Mouse (Mus musculus) kidney, adult 2 months (tissue): ENCODE measurements around the gene Lsm7. TPM values are rescaled to one million over a fixed set of nuclear protein-coding genes. Genes with fewer than 3 reads are reported as not detected.

Source experiments
- DNase-seq: peaks from one replicate; pipeline ENCODE4 v3.0.0; 2021
- H3K27ac ChIP-seq: fragments of 200-500 bp; 2 replicates; pipeline ENCODE4 v1.5.1; 2012; ENCODE audit warnings: low read depth, low read length, control low read depth, inconsistent platforms; ENCODE audit not compliant: insufficient read depth
- H3K27me3 ChIP-seq: fragments of 200-500 bp; replicated peaks from 2 replicates; pipeline ENCODE4 v1.6.1; 2012; ENCODE audit warnings: mild to moderate bottlenecking, moderate library complexity, low read length, inconsistent platforms; ENCODE audit not compliant: control insufficient read depth, insufficient read depth
- H3K36me3 ChIP-seq: fragments of 200-500 bp; 2 replicates; pipeline ENCODE4 v1.6.1; 2012; ENCODE audit warnings: mild to moderate bottlenecking, moderate library complexity, low read length, inconsistent platforms; ENCODE audit not compliant: control insufficient read depth, insufficient read depth
- H3K4me1 ChIP-seq: fragments of 200-500 bp; 2 replicates; pipeline ENCODE4 v1.6.1; 2011; ENCODE audit warnings: low read length; ENCODE audit not compliant: control insufficient read depth, insufficient read depth
- H3K4me3 ChIP-seq: fragments of 200-500 bp; 2 replicates; pipeline ENCODE4 v1.5.1; 2011; ENCODE audit warnings: mild to moderate bottlenecking, low read depth, low read length, control low read depth; ENCODE audit not compliant: insufficient read depth
- CTCF ChIP-seq: fragments of 200-500 bp; conservative IDR thresholded peaks from 2 replicates; pipeline ENCODE4 v1.5.1; 2011; ENCODE audit warnings: low read depth, mild to moderate bottlenecking, control low read depth, low read length, moderate library complexity, mixed read lengths; ENCODE audit not compliant: insufficient read depth, insufficient read length
- POLR2A ChIP-seq: fragments of 200-500 bp; IDR thresholded peaks from one replicate; pipeline ENCODE4 v1.6.1; 2011; ENCODE audit warnings: low read depth, low read length, control low read depth
- WGBS: fragments of 180-500 bp; shearing (Covaris S2); methylation state at CpG from one replicate; pipeline ENCODE4 v1.1.7; 2018; 5-methylcytosine and 5-hydroxymethylcytosine counted together
- polyA plus RNA-seq: library from polyadenylated mRNA; depleted of rRNA; stranded (reverse); fragments of >200 nt; gene quantifications from 2 replicates; pipeline ENCODE4 v1.2.3, GENCODE M21; 2012

Lsm7 gene
- polyA plus RNA-seq, 1 experiment = 98.1 TPM

GRCm38 (mm10) chr10:80843931-80844547 lies 11.0 kb downstream of the Lsm7 start, which contains the start of gene Lingo3:
TSS of gene Lingo3 (minus strand) at chr10:80844039.
- Histone ChIP-seq H3K36me3 (no peaks in the 10 kb centered on the region), H3K4me1 (no peaks in the 10 kb centered on the region), H3K27me3 (no peaks in the 10 kb centered on the region; the same call in 1 of the 2 replicates), H3K27ac (no peak within 1 kb of the TSS), H3K4me3 (no peak within 1 kb of the TSS)
- DNase-seq = no peak
- TF ChIP-seq CTCF (no peak), POLR2A (no peak)
- WGBS = 4% methylated on average over 51 of the region's 51 CpGs

- Histone ChIP-seq H3K27me3 (no peaks in the 10 kb centered on the region; the same call in 1 of the 2 replicates), H3K4me3 (no peak overlapping the region), H3K27ac (no peak overlapping the region), H3K4me1 (no peaks in the 10 kb centered on the region), H3K36me3 (no peaks in the 10 kb centered on the region)
- WGBS = 12% methylated on average over 32 of the region's 32 CpGs
- no peak for TF ChIP-seq CTCF
- TF ChIP-seq POLR2A = no peak
- no peak for DNase-seq
These were observed 11.7 kb downstream of the Lsm7 start for GRCm38 (mm10) chr10:80843087-80843930.

- no peak overlapping the region for H3K27ac ChIP-seq
- H3K4me1 ChIP-seq = no peaks in the 10 kb centered on the region
- H3K36me3 ChIP-seq = no peaks in the 10 kb centered on the region
- H3K4me3 ChIP-seq = no peak overlapping the region
- WGBS = 77% methylated on average over 15 of the region's 15 CpGs
- no peak for TF ChIP-seq POLR2A
- no peak for TF ChIP-seq CTCF
- no peak for DNase-seq
- no peaks in the 10 kb centered on the region; the same call in 1 of the 2 replicates for H3K27me3 ChIP-seq
These were observed 12.7 kb downstream of the Lsm7 start for GRCm38 (mm10) chr10:80842334-80842733.

GRCm38 (mm10) chr10:80841685-80842084 lies 13.3 kb downstream of the Lsm7 start:
- WGBS = 79% methylated on average over 2 of the region's 2 CpGs
- Histone ChIP-seq H3K4me3 (no peak overlapping the region), H3K27me3 (no peaks in the 10 kb centered on the region; the same call in 1 of the 2 replicates), H3K4me1 (no peaks in the 10 kb centered on the region), H3K36me3 (no peaks in the 10 kb centered on the region), H3K27ac (no peak overlapping the region)
- no peak for TF ChIP-seq POLR2A
- no peak for TF ChIP-seq CTCF
- DNase-seq = no peak

- Histone ChIP-seq H3K36me3 (no peaks in the 10 kb centered on the region), H3K27me3 (no peaks in the 10 kb centered on the region; the same call in 1 of the 2 replicates), H3K27ac (no peak overlapping the region), H3K4me3 (no peak overlapping the region), H3K4me1 (no peaks in the 10 kb centered on the region)
- TF ChIP-seq POLR2A (no peak), CTCF (no peak)
- no peak for DNase-seq
- WGBS = 53% methylated on average over 6 of the region's 6 CpGs
These were observed 15.2 kb downstream of the Lsm7 start for GRCm38 (mm10) chr10:80839848-80840247.

- TF ChIP-seq POLR2A (no peak), CTCF (no peak)
- DNase-seq = no peak
- 75% methylated on average over 2 of the region's 2 CpGs for WGBS
- Histone ChIP-seq H3K36me3 (no peaks in the 10 kb centered on the region), H3K4me3 (no peak overlapping the region), H3K27me3 (no peaks in the 10 kb centered on the region), H3K4me1 (no peaks in the 10 kb centered on the region), H3K27ac (no peak overlapping the region)
These were observed 16.6 kb downstream of the Lsm7 start for GRCm38 (mm10) chr10:80838346-80838912.

- no peaks in the 10 kb centered on the region for H3K36me3 ChIP-seq
- H3K27me3 ChIP-seq = no peaks in the 10 kb centered on the region
- H3K4me3 ChIP-seq = no peak overlapping the region
- WGBS = 43% methylated on average over 2 of the region's 2 CpGs
- H3K4me1 ChIP-seq = no peaks in the 10 kb centered on the region
- DNase-seq = no peak
- no peak overlapping the region for H3K27ac ChIP-seq
- TF ChIP-seq POLR2A (no peak), CTCF (no peak)
These were observed 17.2 kb downstream of the Lsm7 start for GRCm38 (mm10) chr10:80837827-80838226.
